Mouse (Mus musculus) T-helper 17 cell (primary cell): ENCODE results near the gene Ankrd44.

ENCODE experiments used
- in situ Hi-C, 2 experiments: fragments of 300-600 bp; cut with MboI, MseI; formaldehyde crosslinking; loops; 1 replicate in 1 of 2; 2 replicates in 1 of 2; pipeline ENCODE4 v1.15.1; 2025; ENCODE audit warnings: high pct_unique_total_duplicates in 2 of 2

The Ankrd44 gene

GRCm38 (mm10) chr1:54855970-54856369, 70.2 kb downstream of the Ankrd44 start:
- in situ Hi-C loops = loop anchor here in 1 of 2 experiments (10.0 kb wide), 1 partner anchor 1261 kb away; no protein-coding TSS in a partner anchor

GRCm38 (mm10) chr1:54854388-54854787, 71.8 kb downstream of the Ankrd44 start:
- in situ Hi-C loops = loop anchor here in 1 of 2 experiments (10.0 kb wide), 1 partner anchor 1260 kb away; no protein-coding TSS in a partner anchor

DNA sequence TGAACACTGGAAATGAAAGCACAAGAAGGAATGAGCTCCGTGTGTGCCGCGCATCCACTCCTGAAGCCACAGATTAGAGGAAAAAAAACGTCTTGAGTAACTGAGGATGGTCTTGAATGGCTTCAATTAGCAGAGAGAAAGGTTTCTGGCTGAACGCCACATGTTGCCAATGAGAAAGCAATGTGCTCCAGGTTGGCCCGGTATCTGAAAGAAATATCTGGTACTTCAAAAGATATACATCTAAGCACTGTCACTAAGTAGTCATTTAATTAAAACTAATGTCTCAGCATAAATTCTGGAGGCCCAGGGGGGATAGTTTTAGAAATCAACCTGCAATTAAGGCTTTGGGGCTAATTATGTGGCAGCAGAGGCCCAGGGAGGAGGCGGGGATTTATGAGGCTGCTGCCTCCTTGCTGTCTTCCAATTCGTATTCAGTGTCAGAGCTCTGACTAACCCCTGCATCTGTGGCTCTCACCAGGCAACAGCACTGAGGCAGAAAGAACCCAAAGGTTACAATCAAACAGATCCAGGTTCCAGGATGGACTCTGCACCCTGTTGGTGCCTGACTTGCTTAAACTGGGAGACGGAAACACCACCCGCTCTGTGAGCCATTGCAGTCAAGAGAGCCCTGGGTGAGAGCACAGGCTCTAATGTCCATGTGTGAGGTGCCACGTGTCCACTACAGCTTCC, 72.7 kb downstream of the Ankrd44 start:
- in situ Hi-C loops = loop anchor here in 1 of 2 experiments (10.0 kb wide), 1 partner anchor 1259 kb away; no protein-coding TSS in a partner anchor

GRCm38 (mm10) chr1:54851610-54852009, 74.6 kb downstream of the Ankrd44 start:
- in situ Hi-C loops = loop anchor here in 1 of 2 experiments (10.0 kb wide), 1 partner anchor 1257 kb away; no protein-coding TSS in a partner anchor

- in situ Hi-C loops = loop anchor here in 1 of 2 experiments (10.0 kb wide), 1 partner anchor 1255 kb away; no protein-coding TSS in a partner anchor
Measured at GRCm38 (mm10) chr1:54850077-54850476, 76.1 kb downstream of the Ankrd44 start.

DNA sequence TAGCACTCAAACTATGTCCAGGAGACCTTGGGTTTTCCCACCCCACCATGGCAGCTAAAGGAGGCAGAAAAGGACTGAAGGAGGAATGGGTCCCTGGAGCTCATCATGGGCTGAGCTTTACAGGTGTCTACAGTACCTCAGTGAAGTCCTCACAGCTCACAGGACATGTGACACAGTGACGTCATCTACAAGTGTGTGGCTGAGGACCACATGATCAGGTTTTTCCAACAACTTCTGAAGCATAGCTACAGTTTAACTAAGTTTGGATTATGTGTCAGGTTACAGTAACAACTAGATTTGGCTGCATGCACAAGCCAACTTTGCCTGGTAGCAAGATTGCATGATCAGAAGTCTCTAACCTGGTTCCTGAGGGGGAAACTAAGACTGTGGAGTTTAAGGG, 78.9 kb downstream of the Ankrd44 start:
- in situ Hi-C loops = no loop called here

- in situ Hi-C loops = no loop called here
Measured at GRCm38 (mm10) chr1:54846346-54847000, 79.7 kb downstream of the Ankrd44 start.

GRCm38 (mm10) chr1:54844361-54844760, 81.8 kb downstream of the Ankrd44 start:
- in situ Hi-C loops = no loop called here

DNA sequence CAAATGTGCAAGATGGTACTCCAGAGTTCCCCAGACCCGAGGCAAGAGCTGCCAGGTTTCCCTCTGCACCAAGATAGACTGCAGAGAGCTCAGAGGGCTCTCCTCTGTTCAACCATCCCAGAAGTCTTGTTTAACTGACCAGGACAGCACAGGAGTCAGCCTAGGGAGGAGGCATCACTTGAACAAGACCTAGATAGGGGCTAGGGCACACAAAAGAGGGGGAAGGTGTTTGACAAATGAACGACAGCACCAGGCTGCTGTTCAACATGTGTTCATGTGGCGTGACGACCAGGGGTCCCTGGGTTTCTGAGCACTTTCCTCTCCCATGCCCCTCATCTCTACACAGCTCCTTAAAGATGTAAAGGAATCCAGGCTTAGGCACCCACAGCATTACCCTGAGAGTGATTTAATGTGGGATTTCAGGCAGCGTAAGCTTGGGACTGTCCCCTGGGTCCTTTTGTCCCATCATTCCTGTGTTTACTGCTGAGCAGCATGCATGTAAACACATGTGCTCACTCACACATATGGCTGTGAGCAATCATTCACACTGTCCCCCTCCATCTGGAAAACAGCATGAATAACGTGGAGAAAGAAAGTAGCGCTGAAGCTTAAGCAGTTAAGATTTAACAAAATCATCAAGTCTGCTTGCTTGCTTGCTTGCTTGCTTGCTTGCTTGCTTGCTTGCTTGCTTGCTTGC, 83.3 kb downstream of the Ankrd44 start:
- in situ Hi-C loops = no loop called here

GRCm38 (mm10) chr1:54841788-54842187, 84.4 kb downstream of the Ankrd44 start:
- in situ Hi-C loops = no loop called here

GRCm38 (mm10) chr1:54840040-54840439, 86.1 kb downstream of the Ankrd44 start:
- in situ Hi-C loops = no loop called here

- in situ Hi-C loops = loop anchor here in 1 of 2 experiments (5.0 kb wide), 1 partner anchor 89 kb away; the partner anchor contains the start of gene Ankrd44
Measured at GRCm38 (mm10) chr1:54838486-54838805, 87.7 kb downstream of the Ankrd44 start.

DNA sequence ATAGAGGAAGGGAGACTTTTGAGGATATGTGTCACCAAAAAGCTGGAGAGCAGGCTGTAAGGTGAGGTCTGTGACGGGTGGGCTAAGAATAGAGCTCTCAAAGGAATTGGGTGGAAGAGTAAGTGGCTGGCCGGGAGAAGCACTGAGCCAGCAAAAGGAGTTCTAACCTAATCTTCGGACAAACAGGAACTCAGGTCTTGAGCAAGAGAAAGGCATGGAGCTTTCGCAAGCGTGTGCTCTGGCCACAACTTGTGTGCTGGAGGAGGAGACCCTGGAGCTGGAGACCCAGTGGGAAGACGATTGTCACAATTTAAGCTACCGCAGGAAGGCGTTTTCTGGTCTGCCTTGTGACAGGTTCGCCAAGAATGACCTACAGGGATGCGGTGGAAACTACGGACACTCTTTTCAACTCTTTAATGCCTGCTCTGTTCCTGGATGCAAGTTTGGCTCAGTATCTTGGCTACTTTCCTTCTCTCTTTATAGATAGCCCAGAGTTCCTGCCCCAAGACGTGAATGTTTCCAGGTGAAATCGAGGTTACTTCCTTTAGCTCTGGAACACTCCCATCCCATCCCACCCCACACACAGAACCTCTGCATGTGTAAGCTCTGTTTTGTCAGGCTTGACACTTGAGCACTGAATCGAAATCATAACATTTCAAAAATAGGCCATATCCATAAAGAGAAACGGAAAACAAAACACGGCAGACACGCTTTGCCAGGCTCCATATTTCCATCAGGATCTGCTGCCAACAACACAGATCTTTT, 88.3 kb downstream of the Ankrd44 start:
- in situ Hi-C loops = loop anchor here in 1 of 2 experiments (5.0 kb wide), 1 partner anchor 89 kb away; the partner anchor contains the start of gene Ankrd44

DNA sequence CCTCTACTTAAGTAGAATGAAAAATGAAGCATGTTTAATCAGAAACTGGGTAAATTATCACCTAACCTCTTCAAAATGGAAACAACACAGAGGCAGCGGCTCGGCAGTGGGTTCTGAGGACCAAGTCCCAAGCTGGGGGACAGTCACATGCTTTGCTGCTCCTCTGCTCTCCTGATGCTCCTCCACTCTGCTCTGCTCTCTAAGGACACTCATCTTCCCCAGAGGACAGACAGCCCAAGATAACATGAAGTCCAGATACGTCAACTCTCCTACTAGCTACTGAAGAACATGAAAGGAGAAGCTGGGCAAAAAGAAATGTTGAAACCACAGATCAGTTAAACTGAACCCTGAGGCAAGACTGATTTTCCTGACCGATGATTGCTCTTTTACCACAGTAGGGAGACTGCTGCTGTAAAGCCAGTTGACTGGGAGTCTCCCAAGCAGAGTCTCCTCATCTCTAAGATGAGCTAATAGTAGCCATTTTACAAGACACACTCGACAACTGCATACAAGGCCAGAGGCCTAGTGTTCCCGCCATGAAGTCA, 90.5 kb downstream of the Ankrd44 start:
- in situ Hi-C loops = loop anchor here in 1 of 2 experiments (5.0 kb wide), 1 partner anchor 92 kb away; the partner anchor contains the start of gene Ankrd44

DNA sequence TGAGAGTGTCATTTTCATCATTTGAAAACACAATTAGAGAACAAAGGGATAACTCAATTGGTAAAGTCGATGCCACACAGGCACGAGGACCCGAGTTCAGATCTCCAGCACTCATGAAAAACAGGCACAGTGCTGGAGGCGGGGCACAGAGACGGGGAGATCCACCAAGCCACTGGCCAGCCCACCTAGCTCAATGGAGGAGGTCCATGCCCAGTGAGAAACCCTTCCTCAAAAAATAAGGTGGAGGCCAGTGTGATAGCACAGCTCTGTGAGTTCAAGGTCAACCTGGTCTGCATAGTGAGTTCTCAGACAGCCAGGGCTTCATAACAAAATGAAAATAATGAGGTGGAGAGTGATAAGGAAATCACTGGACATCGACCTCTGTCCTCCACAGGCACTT, 93.0 kb downstream of the Ankrd44 start:
- in situ Hi-C loops = loop anchor here (5.0 kb wide), 2 partner anchors 34 to 94 kb away; partner anchors contain the start of gene Ankrd44 (in 1 of the 2)

- in situ Hi-C loops = loop anchor here (5.0 kb wide), 2 partner anchors 35 to 95 kb away; partner anchors contain the start of gene Ankrd44 (in 1 of the 2)
Measured at GRCm38 (mm10) chr1:54832765-54833164, 93.4 kb downstream of the Ankrd44 start.

DNA sequence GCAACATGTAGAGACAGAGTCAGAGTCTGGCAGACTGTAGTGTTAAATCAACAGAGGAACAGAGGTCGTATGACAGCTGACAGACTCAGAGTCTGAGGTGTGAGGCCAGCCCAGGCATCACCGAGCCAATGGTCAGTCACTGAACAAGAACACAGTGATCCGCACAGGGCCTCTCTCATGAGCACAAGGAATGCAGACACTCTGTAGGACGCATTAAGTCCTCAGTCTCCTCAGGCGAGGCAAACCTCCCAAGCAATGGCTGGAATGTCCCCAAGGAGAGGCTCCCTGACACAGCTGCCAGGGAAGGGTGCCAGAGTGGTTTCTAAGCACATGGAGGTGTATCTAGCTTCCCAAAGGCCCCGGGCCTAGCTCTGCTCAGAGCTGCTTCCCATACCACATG, 96.0 kb downstream of the Ankrd44 start:
- in situ Hi-C loops = loop anchor here (5.0 kb wide), 2 partner anchors 37 to 97 kb away; partner anchors contain the start of gene Ankrd44 (in 1 of the 2)

DNA sequence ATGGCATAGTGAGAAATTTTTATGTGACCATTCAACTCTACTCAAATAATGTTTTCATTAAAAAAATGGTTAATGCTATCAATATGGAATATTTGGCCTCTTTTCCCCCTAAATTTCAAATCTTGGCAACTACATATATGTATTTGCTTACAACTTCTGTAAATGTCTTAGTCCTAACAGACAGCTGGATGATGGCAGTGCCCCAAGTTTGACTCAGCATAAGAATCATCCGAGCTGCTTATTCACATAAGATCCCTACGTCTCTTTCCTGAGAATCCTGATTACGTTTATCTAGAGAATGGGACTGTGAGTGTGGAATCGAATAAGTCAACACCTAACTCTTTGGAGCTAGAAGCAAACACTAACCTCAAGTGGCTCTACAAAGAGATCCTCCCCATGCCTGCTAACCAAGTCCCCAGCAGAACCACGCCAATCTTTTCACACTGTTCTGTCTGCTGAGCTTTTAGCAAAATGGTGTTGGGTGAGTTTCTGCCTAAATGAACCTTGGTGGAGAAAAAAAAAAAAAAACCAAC, 96.4 kb downstream of the Ankrd44 start:
- in situ Hi-C loops = loop anchor here (5.0 kb wide), 2 partner anchors 38 to 98 kb away; partner anchors contain the start of gene Ankrd44 (in 1 of the 2)

DNA sequence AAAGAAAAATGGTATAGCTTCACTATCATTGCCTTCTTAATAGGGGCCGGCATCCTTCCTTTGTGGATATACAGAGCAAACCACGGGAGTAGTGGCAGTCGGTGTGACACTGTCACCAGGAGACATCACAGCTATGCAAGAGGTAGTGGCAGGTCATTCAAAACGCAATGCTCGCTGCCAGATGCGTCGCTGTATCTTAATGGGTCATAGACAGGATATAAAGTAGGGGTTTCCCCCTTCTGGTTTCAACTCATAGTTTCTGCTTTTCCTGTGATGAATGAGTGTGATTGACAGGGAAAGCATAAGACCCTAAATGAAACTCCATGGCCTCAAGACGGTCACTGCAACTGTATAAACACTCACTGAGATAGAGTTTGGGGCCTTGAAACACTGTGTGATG, 98.4 kb downstream of the Ankrd44 start:
- in situ Hi-C loops = no loop called here

DNA sequence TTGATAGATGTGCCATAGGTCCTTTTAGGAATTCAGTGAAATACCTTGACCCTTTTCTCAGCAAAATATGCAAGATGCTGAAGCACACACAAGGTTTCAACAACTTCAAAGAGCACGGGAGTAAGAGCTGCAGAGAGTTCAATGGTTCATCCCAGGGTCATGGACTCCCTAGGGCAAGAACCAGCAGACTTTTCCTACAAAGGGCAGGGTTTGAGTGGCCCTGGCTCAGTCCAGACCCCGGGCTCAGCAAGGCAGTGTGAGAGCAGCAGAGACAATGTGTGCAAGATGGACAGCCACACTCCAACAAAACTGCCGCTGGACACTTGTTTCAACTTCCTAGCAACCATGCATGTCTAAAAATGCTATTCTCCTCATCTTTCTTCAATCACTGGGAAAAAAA, 98.8 kb downstream of the Ankrd44 start:
- in situ Hi-C loops = no loop called here
